Mouse (Mus musculus): Measurements from ENCODE around the gene Ywhaq. TPM values are rescaled to one million over a fixed set of nuclear protein-coding genes. Genes with fewer than 3 reads are reported as not detected.

Ywhaq gene
- 100 to 1,000 TPM; 267 to 313 TPM for total RNA-seq (2021)
- long read RNA-seq, experiment 1, transcript Ywhaq-201 (5 exons, 2,110 nt) = minor isoform, 75 of 330 reads
- long read RNA-seq, experiment 1, transcript Ywhaq-202 (6 exons, 2,197 nt) = major isoform, 231 of 330 reads
- long read RNA-seq, experiment 1, partial matches to known transcripts = 0 of 330 reads
- long read RNA-seq, experiment 1, other reads (novel, unspliced or antisense) = 24 of 330 reads
- long read RNA-seq, experiment 2, transcript Ywhaq-201 (5 exons, 2,110 nt) = minor isoform, 172 of 880 reads
- long read RNA-seq, experiment 2, transcript Ywhaq-202 (6 exons, 2,197 nt) = major isoform, 621 of 880 reads
- long read RNA-seq, experiment 2, partial matches to known transcripts = 6 of 880 reads
- long read RNA-seq, experiment 2, other reads (novel, unspliced or antisense) = 80 of 880 reads

GRCm38 (mm10) chr12:21417100-21418070 lies at the start of gene Ywhaq:
Gene Ywhaq (minus strand): TSS chr12:21417637.
- peak; percentile 89 to 90 for DNase-seq (ENCODE audit: low spot score in 2 of 2)

- DNase-seq (ENCODE audit: low spot score in 2 of 2) = no peak
Measured at GRCm38 (mm10) chr12:21463448-21463891, 46.0 kb upstream of the Ywhaq start.

GRCm38 (mm10) chr12:21462658-21463057 lies 45.2 kb upstream of the Ywhaq start:
- no peak for DNase-seq (ENCODE audit: low spot score in 2 of 2)

GRCm38 (mm10) chr12:21459681-21460080 lies 42.2 kb upstream of the Ywhaq start:
- no peak for DNase-seq (ENCODE audit: low spot score in 2 of 2)

GRCm38 (mm10) chr12:21456021-21456420 lies 38.6 kb upstream of the Ywhaq start:
- no peak for DNase-seq (ENCODE audit: low spot score in 2 of 2)

GRCm38 (mm10) chr12:21451752-21452151 lies 34.3 kb upstream of the Ywhaq start:
- DNase-seq (ENCODE audit: low spot score in 2 of 2) = no peak

GRCm38 (mm10) chr12:21451351-21451750 lies 33.9 kb upstream of the Ywhaq start:
- no peak for DNase-seq (ENCODE audit: low spot score in 2 of 2)

GRCm38 (mm10) chr12:21443783-21444182 lies 26.3 kb upstream of the Ywhaq start:
- DNase-seq (ENCODE audit: low spot score in 2 of 2) = no peak

GRCm38 (mm10) chr12:21441870-21442269 lies 24.4 kb upstream of the Ywhaq start:
- no peak for DNase-seq (ENCODE audit: low spot score in 2 of 2)

- DNase-seq (ENCODE audit: low spot score in 2 of 2) = no peak
Measured at GRCm38 (mm10) chr12:21439428-21439827, 22.0 kb upstream of the Ywhaq start.

GRCm38 (mm10) chr12:21438750-21439394 lies 21.4 kb upstream of the Ywhaq start:
- DNase-seq (ENCODE audit: low spot score in 2 of 2) = no peak

- no peak for DNase-seq (ENCODE audit: low spot score in 2 of 2)
Measured at GRCm38 (mm10) chr12:21438294-21438693, 20.9 kb upstream of the Ywhaq start.

GRCm38 (mm10) chr12:21431950-21432349 lies 14.5 kb upstream of the Ywhaq start:
- DNase-seq (ENCODE audit: low spot score in 2 of 2) = no peak

GRCm38 (mm10) chr12:21431039-21431438 lies 13.6 kb upstream of the Ywhaq start:
- DNase-seq (ENCODE audit: low spot score in 2 of 2) = no peak

GRCm38 (mm10) chr12:21430140-21430539 lies 12.7 kb upstream of the Ywhaq start:
- no peak for DNase-seq (ENCODE audit: low spot score in 2 of 2)

GRCm38 (mm10) chr12:21429021-21429420 lies 11.6 kb upstream of the Ywhaq start:
- DNase-seq (ENCODE audit: low spot score in 2 of 2) = no peak

GRCm38 (mm10) chr12:21426065-21426940 lies 8.9 kb upstream of the Ywhaq start:
- no peak for DNase-seq (ENCODE audit: low spot score in 2 of 2)

GRCm38 (mm10) chr12:21424683-21425082 lies 7.2 kb upstream of the Ywhaq start:
- peak in 1 of 2 experiments; percentile 6 for DNase-seq (ENCODE audit: low spot score in 2 of 2)

GRCm38 (mm10) chr12:21418621-21419131 lies 1.2 kb upstream of the Ywhaq start:
- DNase-seq (ENCODE audit: low spot score in 2 of 2) = peak; percentile 19 to 29

- no peak for DNase-seq (ENCODE audit: low spot score in 2 of 2)
Measured at GRCm38 (mm10) chr12:21418083-21418482, 646 bp upstream of the Ywhaq start.

All from adrenal gland, adult 18-20 months (tissue).